Mouse (Mus musculus): ENCODE measurements around the gene Adamts17. TPM values are rescaled to one million over a fixed set of nuclear protein-coding genes. Genes with fewer than 3 reads are reported as not detected.

Adamts17 gene
- total and polyA plus RNA-seq, 3 experiments, result not detected

GRCm38 (mm10) chr7:67097096-67097495 lies 257.6 kb downstream of the Adamts17 start:
- H3K36me3 ChIP-seq (replicated peaks in 1 of 2; ENCODE audit: control insufficient read depth in 1 of 2, insufficient read depth in 1 of 2, low read length in 1 of 2), result no peaks in the 10 kb centered on the region
- H3K27me3 ChIP-seq (replicated peaks), result peaks cover 5% of the 10 kb centered on the region
- dilution Hi-C loops (cut with MboI; ENCODE audit: extremely low pct_ligation_motif_present, extremely low pct_unique_long_range_greater_than_20kb, low sequenced_read_pairs), result no loop called here
- H3K4me2 ChIP-seq (ENCODE audit: insufficient read depth, low read depth, poor library complexity, severe bottlenecking), result no peak overlapping the region
- H3K27ac ChIP-seq (ENCODE audit: insufficient read depth, low read depth), result no peak overlapping the region
- no peak for DNase-seq (ENCODE audit: extremely low read depth)
- TF ChIP-seq MAX (IDR thresholded peaks at IDR 0.05; ENCODE audit: low read length) (no peak), UBTF (IDR thresholded peaks at IDR 0.05; ENCODE audit: low read depth, low read length) (no peak), ZKSCAN1 (IDR thresholded peaks at IDR 0.05; ENCODE audit: borderline replicate concordance, low read depth, low read length) (no peak), CTCF (conservative IDR thresholded peaks at IDR 0.05 in 1 of 2, IDR thresholded peaks at IDR 0.05 in 1 of 2; ENCODE audit: low read depth in 2 of 2, low read length in 2 of 2) (no peak)
- in situ Hi-C loops (cut with MboI; ENCODE audit: low pct_ligation_motif_present, low pct_unique_long_range_greater_than_20kb, low sequenced_read_pairs), result no loop called here
- H3K9ac ChIP-seq (ENCODE audit: insufficient read depth, low read depth), result no peak overlapping the region
- no peaks in the 10 kb centered on the region for H3K79me2 ChIP-seq (replicated peaks; ENCODE audit: control insufficient read depth, extremely low read depth, insufficient read depth, poor library complexity, severe bottlenecking)
- no peak overlapping the region for H3K4me3 ChIP-seq (replicated peaks in 1 of 3; ENCODE audit: low read depth in 2 of 3, low read length in 2 of 3, poor library complexity in 1 of 3)
- no peaks in the 10 kb centered on the region for H3K4me1 ChIP-seq (ENCODE audit: control insufficient read depth in 1 of 2, insufficient read depth in 2 of 2)
- H3K9me3 ChIP-seq (replicated peaks; ENCODE audit: low read length), result no peaks in the 10 kb centered on the region

- no peaks in the 10 kb centered on the region for H3K4me1 ChIP-seq (ENCODE audit: control insufficient read depth in 1 of 2, insufficient read depth in 2 of 2)
- H3K9ac ChIP-seq (ENCODE audit: insufficient read depth, low read depth), result no peak overlapping the region
- dilution Hi-C loops (cut with MboI; ENCODE audit: extremely low pct_ligation_motif_present, extremely low pct_unique_long_range_greater_than_20kb, low sequenced_read_pairs), result no loop called here
- TF ChIP-seq POLR2A (IDR thresholded peaks at IDR 0.05; ENCODE audit: low read depth, low read length) (no peak), TCF12 (IDR thresholded peaks at IDR 0.05; ENCODE audit: low read depth, low read length) (no peak), POLR2AphosphoS2 (IDR thresholded peaks at IDR 0.05; ENCODE audit: low read depth, low read length) (no peak), JUND (conservative IDR thresholded peaks at IDR 0.05; ENCODE audit: low read depth, low read length) (no peak), KAT2A (IDR thresholded peaks at IDR 0.05; ENCODE audit: insufficient replicate concordance, low read length) (no peak), ELF1 (IDR thresholded peaks at IDR 0.05; ENCODE audit: low read depth, low read length) (no peak), MEF2A (IDR thresholded peaks at IDR 0.05; ENCODE audit: borderline replicate concordance, low read depth, low read length) (no peak), CTCF (conservative IDR thresholded peaks at IDR 0.05 in 1 of 2, IDR thresholded peaks at IDR 0.05 in 1 of 2; ENCODE audit: low read depth in 2 of 2, low read length in 2 of 2) (no peak), EP300 (IDR thresholded peaks at IDR 0.05; ENCODE audit: low read length) (no peak), RCOR1 (conservative IDR thresholded peaks at IDR 0.05; ENCODE audit: low read depth, low read length) (no peak), GABPA (IDR thresholded peaks at IDR 0.05; ENCODE audit: insufficient replicate concordance, low read depth, low read length) (no peak), SMC3 (IDR thresholded peaks at IDR 0.05; ENCODE audit: low read depth, low read length) (no peak)
- no peaks in the 10 kb centered on the region for H3K79me2 ChIP-seq (replicated peaks; ENCODE audit: control insufficient read depth, extremely low read depth, insufficient read depth, poor library complexity, severe bottlenecking)
- H3K4me2 ChIP-seq (ENCODE audit: insufficient read depth, low read depth, poor library complexity, severe bottlenecking), result no peak overlapping the region
- in situ Hi-C loops (cut with MboI; ENCODE audit: low pct_ligation_motif_present, low pct_unique_long_range_greater_than_20kb, low sequenced_read_pairs), result no loop called here
- H3K4me3 ChIP-seq (replicated peaks in 1 of 3; ENCODE audit: low read depth in 2 of 3, low read length in 2 of 3, poor library complexity in 1 of 3), result no peak overlapping the region
- peaks cover 5% of the 10 kb centered on the region for H3K27me3 ChIP-seq (replicated peaks)
- no peak overlapping the region for H3K27ac ChIP-seq (ENCODE audit: insufficient read depth, low read depth)
- H3K36me3 ChIP-seq (replicated peaks in 1 of 2; ENCODE audit: control insufficient read depth in 1 of 2, insufficient read depth in 1 of 2, low read length in 1 of 2), result no peaks in the 10 kb centered on the region
- DNase-seq (ENCODE audit: extremely low read depth), result no peak
- H3K9me3 ChIP-seq (replicated peaks; ENCODE audit: low read length), result no peaks in the 10 kb centered on the region
Observed at GRCm38 (mm10) chr7:67101418-67101973, 262.0 kb downstream of the Adamts17 start.
